Mouse (Mus musculus) heart, adult 8-10 months (tissue): ENCODE measurements around the gene Zfp746. TPM values are rescaled to one million over a fixed set of nuclear protein-coding genes. Genes with fewer than 3 reads are reported as not detected.
"Not testable (repeated sequence)": the region's sequence is repeated elsewhere in the genome, so short reads cannot be mapped to it uniquely, and the experiment has no call there.

Experiments used
- DNase-seq: peaks from one replicate; pipeline ENCODE4 v3.0.0; 2022; ENCODE audit warnings: low spot score
- total RNA-seq, 4 experiments: library from RNA; stranded (reverse); gene quantifications; 2 replicates each; pipeline ENCODE4 v1.2.4; 2022

The Zfp746 gene
- 10 to 100 TPM in 2 of 4 experiments, 1 to 10 TPM in 2; 9.4 to 10.9 (median 10.0) TPM for total RNA-seq

DNA sequence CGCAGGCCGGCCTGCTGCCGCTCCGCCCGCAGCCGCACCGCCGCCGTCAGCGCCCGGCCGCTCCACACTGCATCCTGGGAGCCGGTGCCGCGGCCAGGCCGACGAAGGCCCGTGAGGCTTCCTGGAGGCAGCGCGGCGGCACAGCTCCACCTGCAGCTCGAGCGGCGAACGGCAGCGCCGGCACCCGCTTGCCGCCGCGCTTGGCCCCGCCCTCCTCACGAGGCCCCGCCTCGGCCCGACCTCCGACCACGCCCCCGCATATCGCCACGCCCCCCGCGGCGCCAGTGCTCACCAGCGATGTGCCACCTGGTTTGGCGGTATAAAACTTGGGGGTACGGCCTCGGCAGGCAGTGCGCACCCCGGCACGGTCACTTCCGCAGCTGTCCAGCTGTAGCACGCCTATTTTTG is at the start of gene Zfp746:
Gene Zfp746, minus strand, starts transcription at position 123 of the 408 bp plus-strand sequence.
- peak; percentile 87 for DNase-seq

DNA sequence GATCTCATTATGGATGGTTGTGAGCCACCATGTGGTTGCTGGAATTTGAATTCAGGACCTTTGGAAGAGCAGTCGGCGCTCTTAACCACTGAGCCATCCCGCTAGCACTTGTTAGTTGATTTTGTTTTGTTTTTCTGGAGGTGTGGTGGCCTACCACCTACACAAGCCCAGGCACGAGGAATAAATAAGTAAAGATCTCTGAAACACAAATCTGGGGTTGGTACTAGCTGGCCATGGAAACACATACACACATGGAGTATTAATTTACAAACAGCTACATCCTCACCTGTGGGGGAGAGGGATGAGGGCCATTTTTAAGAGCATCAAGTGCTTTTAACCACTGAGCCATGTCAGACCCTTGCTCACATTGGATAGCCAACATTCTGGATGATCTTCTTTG is 34.7 kb upstream of the Zfp746 start:
- DNase-seq = not testable (repeated sequence)

DNA sequence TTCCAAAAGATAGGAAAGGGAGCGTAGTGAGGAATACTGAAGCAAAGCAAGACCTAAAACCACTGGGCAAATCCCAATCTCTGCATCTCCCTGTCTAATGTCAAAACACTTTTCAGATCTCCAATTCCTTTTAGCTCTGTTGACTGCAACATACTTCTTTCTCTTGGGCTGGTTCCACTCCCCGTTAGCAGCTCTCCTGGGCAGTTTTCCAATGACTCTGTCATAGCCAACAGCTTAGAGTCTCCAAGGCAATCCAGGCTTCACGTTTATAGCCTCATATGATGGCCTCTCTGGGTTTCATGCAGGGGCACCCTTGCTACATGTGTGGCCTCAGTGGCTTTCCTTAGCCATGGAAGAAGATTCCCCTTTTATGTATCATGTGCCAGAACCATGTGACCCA is 29.6 kb upstream of the Zfp746 start:
- peak; percentile 8 for DNase-seq

DNA sequence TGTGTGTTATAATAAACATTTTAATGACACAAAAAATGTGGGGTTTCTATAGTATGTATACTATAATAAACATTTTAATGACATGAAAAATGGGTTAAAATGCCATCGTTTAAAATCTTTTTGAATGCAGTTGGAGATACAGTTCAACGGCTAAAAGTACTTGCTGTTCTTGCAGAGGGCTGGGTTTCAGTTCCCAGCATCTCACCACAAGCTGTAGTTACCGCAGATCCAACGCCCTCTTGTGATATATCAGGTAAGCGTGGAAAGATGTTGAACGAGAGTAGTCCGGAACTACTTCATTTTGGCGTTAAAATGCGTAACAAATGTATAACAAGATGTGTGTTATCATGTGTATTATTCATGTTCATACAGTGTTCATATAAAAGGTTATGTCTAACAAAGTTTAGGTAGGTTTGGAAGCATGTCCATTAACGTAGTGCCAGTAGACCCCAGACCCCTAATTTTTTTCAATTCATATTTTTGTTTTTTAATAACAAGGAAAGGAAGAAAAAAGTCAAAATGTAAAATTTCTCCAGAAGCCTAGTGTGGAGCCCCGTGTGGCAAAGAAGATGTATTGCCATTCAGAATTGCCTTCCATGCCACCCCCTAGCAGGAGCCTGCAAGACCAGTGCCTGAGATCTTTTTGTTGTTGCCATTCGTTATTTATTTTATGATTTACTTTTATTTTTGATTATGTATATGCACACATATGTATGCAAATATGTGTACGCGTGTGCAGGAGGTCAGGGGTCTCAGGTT is 743 bp upstream of the Zfp746 start:
- no peak for DNase-seq

DNA sequence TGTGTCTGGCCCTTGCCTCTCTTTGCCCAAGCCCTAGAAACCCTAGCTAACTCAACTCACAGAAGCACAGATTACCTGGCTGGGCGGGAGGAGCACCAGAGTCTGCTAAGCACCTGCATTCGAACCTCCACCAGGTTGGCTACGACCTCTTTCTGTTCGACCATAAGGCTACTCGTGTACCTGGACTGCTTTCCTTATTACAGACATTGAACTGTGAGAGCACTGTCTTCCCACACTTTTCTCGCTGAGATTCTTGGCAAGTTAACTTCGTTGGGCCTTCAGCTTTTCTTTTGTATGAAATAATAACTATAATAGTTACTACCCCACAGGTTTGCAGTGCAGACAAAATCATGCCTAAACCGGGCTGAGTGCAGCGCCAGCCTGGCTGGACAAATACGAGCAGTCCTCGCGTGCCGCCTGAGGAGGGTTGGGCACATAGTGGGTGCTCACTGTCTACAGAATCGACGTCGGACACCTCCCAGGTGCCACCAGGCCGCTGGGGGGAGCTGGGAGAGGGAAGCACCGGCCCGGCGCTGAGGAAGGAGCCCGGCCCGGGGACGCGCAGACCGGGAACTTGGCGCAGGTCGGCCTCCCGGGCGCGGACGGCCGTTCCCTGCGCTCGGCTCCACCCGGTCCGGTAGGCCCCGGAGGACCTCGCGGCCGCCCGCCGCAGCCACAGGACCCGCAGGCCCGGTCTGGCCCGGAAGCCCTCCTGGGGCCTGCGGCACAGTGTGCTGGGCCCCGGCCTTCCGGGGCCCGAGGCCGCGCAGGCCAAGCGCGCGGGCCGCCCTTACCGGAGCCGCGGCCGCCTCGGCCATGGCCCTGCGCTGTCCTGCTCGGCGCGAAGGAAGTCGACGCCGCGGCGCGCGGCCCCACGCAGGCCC is 630 bp downstream of the Zfp746 start:
- DNase-seq = peak; percentile 36

DNA sequence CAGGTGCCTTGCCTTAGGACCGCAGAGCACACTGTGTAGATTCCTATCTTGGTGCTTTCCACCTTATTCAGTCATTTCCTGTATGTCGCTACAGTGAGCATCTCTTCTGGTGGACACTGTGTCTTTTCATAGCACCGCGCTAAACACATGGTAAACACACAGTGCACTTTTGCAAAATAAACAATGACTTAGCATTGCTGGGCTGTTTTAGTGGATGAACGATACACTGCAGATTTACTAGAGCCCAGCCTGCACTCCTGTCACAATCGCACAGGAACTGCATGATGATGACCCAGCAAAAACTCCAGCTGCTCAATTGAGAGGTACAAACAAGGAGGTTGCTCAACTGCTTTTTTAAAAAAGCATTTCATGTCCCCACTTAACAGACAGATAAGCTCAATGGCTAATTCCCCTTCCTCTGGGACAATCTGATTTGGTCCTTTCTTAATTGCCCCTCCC is 2.6 kb downstream of the Zfp746 start:
- DNase-seq = no peak

DNA sequence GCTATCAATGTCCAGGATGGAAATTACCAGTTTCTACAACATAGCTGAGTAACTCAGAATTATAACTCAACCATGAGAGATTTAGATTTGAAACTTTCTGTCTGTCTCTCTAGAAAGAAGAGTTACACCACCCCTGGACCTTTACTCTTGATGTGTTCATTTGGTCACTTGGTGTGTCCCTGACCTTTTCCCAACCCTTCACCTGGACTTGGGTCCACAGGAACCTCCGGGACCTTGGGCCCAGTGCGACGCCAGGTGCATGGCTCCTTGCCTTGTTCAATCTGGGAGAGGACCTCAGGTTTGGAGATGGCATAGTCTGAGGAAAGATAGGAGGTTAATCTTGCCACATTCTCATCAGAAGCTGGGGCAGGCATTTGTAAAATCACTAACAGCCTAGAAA is 4.4 kb downstream of the Zfp746 start:
- DNase-seq = no peak

DNA sequence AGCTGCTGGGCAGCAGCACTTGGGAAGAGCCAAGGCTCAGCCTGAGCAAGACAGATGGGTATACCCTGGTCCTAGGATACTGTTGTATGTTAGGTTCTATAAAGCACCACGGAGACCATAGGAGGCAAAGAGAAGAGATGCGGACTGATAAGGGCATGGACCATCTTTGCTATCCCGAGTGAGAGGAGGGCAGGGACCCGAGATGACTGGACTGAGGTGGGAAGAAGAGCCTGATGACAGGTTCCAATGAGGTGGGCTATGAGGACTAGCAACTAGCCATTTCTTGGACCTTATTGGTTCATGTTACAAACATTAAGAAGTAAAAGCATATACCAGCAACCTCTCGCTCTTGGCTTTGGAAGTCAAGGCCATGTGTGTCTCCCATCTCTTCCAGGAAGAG is 5.4 kb downstream of the Zfp746 start:
- no peak for DNase-seq

DNA sequence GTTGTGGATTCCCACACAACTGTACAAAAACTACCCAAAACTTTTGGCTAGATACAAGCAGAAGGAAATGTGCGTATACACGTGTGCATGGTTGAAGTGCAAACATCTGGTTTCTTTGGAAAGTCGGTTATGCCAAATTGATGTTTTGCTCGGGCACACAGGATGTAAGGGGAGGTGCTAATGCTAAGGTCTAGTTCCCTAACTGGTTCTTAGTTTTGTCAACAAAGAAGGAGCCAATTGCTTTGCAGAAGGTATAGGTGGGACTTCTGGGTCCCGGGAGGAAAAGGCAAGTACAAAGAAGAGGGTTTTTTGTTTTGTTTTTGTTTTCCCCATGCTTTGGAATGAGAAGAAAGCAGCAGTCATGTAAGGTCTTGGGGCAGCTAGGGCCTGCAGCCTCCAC is 13.1 kb downstream of the Zfp746 start:
- DNase-seq = peak; percentile 29

DNA sequence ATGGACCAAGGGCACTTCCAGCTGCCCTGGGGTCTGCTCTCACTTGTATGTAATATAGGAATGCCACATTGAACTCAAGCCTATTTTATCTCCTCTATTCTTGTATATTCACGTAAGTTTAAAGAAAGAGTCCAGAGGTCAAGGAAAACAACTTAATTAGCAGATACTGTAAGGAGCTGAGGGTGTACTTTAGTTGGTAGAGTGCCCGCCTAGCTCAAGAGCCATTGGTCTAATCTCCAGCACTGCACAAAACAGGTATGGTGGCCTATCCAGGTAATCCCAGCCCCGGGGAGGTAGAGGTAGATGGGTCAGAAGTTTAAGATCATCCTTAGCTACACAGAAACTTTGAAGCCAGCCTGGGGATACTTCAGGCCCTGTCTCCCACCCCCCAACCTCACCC is 18.9 kb downstream of the Zfp746 start:
- no peak for DNase-seq

DNA sequence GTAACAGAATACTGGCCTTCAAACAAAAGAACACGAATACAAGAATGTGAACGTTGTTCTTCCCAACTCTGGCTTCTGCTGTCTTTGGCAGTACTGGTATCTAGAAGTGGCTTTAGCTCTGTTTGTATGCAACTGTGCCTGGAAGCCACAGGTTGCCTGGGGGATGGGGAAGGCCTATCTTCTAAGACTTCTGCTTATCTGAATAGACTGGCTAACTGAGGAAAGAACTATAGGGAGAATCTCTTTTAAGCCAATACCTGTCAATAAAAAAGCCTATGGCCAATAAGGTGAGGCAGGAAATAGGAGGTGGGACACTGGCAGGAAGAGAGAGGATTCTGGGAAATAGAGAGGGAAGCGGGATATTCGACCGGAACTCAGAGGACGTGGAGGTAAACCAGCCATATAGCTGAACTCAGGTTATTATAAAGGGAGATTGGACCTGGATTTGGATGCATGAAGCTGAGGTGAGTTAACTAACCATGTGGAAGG is 20.8 kb downstream of the Zfp746 start:
- DNase-seq = no peak

DNA sequence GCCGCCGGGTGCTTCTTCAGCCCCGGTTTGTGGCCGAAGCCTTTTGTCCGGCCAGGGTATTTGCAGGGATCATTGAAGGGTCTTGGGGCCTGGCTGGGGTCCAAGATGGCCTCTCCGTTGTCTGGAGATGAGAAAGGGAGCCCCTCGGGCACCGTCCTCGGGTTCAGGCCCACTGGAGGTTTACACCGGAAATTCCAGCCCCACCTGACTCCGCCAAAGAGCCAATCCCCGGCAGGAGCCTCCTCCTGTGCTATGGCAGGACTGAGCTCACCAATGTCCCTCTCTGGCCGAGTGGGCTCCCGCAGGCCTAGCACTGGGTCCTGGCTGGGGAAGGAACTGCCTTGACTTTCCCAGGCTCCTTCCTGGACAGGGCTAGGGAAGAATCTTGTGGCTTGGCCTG is 21.9 kb downstream of the Zfp746 start:
- DNase-seq = no peak

DNA sequence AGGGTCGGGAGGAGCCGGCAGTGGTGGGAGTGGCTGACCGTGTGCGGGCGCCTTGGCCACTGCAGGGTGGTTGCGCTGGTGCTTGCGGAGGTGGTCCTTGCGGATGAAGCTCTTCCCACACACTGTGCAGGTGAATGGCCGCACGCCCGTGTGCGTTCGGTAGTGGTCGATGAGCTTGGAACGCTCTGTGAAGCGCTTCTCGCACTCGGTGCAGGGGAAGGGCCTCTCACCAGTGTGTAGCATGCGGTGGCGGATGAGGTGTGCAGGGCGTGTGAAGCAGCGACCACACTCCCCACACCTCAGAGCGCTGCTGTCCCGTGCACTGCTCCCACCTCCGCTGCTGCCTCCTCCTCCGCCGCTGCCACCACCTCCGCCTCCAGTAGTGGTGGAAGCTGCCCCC is 22.5 kb downstream of the Zfp746 start:
- DNase-seq = no peak

DNA sequence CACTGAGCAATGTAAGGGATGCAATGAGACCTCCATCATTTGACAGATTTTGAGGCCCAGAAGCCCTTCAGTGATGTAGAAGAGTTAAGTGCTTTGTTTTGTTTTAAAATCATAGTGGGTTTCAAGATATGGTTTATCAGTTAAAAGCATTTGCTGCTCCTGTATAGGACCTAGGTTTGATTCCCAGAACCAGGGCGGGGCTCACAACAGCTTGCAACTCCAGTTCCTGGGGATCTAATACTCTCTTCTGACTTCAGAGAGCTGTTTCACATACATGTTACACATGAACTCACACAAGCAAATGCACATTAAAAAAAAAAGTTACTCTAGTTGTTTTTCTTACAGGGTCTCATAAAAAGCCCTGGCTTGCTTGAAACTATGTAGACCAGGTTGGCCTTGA is 25.5 kb downstream of the Zfp746 start:
- DNase-seq = no peak

DNA sequence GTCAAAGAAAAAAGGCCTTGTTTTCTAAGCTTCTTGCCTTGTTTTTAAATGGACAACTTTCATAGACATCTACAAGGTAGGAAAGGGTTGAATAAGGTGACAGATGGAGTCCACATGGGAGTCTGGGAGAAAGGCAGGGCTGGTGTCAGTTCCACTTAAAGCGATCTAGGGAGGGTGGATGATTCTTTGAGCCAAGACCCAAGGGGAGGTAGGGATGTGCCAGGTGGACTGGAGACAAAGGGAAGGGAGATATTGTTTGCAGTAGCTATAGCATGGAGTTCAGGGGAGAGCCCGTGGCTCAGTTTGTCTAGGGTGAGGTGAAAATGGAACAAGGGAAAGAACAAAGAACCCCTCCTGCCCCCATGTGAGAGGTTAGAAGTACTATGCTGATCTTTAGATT is 26.0 kb downstream of the Zfp746 start:
- DNase-seq = no peak

DNA sequence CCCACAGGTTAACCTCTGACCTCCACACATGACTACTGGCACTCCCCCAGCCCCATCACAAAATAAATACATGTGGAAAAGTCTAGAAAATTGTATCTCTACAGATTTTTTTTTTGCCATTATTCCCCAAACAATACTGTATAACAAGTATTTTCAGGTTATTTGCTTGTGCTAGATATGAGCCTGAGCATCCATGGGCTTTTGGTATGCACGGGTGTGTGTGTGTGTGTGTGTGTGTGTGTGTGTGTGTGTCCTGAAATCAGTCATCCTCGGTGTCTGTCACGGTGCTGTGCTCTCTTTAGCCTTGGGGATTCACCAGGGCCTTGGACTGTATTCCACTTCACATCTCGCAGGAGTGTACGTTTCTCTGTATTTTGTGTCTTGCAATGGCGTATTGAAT is 34.3 kb downstream of the Zfp746 start:
- no peak for DNase-seq

DNA sequence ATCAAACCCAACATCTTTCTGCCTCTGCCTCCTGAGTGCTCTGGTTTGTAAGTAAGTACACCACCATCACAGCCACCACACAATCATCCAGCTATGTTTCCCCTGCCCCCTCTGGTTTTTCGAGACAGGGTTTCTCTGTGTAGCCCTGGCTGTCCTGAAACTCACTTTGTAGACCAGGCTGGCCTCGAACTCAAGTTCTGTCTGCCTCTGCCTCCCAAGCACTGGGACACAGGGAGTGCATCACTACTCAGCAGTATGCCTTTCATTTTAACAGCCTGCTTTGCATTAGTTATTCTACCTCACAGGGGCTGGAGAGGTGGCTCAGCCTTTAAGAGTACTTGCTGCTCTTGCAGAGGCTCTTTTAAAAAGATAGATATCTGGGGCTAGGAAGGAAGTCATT is 34.7 kb downstream of the Zfp746 start:
- no peak for DNase-seq

DNA sequence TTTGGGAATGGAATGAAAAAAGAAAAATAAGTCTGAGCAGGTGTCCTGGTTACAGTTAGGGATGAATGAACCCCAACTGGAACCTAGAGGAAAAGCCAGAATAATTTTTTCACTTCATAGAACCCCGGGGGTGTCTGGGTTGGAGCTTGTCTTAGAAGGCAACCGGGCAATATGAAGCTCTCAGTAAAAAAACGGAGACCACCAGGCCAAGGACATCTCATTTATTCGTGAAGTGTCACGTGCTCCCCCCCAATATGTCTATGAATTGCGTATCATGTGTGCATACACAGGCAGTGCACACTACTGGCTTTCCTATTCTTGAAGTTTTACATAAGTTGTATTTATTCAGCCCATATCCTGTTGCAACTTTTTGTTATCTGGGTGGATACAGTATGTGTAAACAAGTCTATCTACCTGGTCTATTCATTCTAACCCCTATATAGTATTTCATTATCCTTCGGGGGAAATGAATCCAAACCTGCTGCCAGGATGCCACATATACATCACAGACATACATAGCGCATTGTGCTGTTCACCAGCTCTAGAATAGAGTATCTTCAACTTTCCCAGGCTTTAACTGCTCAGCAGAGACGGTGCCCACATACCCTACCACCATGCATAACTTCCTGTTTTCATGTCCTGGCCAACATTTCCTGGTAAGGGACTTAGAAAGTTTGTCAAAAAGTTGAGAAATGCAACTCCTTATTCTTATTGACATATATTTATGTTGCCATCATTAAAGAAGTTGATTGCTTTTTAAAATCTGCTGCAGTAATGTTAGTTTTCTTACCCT is 36.9 kb downstream of the Zfp746 start:
- no peak for DNase-seq

DNA sequence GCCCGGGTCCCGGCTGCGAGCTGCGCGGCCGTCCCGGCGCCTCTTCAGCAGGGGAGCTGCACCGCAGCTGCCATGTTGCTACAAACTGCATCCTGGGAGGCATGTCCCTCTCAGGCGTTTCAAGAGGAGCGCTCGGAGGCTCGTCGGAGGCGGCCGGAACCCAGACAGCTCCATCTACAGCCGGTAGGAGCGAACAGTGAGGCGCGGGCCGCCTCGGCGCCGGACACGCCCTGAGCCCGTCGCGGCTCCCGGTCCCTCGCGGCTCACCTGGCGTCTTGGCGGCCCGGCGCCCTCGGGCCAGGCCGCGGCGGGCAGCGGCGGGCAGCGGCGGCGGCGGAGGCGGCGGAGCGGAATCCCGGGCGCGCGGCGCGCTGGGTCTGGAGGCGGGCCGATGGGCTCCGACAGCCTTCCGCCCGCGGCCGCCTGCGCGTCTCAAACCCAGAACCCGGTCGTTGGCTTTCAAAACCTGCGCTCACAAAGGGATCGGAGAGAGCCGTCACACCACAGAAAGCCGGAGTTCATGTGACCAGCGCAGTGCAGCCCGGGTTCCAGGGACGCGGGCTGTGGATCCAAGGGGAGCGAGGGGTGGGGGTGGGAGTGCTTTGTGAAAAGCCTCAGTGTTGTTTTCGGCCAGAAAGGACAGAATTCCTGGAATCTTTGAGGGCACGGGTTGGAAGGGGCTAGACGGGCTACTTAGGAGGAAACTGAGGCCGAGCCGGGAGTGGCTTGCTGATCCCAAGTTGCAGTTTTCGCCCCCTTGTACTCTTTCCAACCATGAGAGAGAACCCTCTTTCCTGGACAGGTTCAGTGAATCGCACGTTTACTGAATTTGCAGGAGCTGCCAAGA is 37.7 kb downstream of the Zfp746 start, which contains the start of gene Zfp777:
Gene Zfp777, minus strand, starts transcription at position 486 of the 847 bp plus-strand sequence.
- DNase-seq = peak; percentile 83

DNA sequence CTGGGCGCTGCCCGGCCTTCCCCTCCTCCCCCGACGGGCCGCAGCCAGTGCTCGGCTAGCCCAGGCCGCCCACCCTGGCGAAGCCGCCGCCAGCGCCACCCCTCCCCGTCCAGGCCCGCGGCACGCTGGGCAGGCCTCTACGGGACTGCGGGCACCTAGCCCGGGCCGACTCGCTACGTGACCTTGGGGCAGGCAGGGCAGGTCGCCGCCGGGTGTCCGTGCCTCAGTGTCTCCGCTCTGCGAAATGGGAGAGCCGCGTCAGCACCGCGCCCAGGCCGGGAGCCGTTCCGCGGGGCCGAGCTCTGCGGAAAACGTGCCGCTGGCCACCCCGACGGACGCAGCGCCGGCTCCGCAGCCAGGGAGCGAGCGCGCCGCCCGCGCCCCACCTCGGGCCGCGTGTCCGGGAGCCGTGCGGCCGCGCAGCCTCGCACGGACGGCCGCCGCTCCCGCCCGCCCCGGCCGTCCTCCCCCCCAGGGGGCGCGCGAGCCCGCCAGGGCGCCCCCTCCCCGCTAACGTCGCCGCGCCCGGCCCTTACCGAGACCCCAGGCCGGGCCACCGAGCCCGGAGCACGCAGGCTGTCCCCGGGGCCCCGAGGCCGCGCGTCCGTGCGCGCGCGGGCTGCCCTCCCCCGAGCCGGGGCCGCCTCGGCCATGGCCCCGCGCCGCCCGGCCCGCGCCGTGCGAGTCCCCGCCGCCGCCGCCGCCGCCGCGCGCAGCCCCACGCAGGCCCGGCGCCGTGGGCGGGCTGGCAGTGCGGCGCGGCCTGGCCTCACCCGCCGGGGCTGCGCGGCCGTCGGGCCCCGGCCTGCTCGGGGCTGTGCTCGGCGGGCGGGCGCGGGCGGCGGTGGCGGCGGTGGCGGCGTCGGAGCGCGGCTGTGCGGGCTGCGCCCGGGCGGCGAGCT is 38.7 kb downstream of the Zfp746 start:
- DNase-seq = no peak
